Mouse (Mus musculus): Measurements from ENCODE around the gene Atf1. TPM values are rescaled to one million over a fixed set of nuclear protein-coding genes. Genes with fewer than 3 reads are reported as not detected.
"Not testable (repeated sequence)": the region's sequence is repeated elsewhere in the genome, so short reads cannot be mapped to it uniquely, and the experiment has no call there.

The Atf1 gene
- total RNA-seq, 2 experiments from 2014 or later, result 32.9 to 87.7 TPM

- no peak for ATAC-seq (replicated peaks; ENCODE audit: low FRiP score, poor library complexity, severe bottlenecking)
These were observed 23.6 kb downstream of the Atf1 start for GRCm38 (mm10) chr15:100251153-100251780.

- ATAC-seq (replicated peaks; ENCODE audit: low FRiP score, poor library complexity, severe bottlenecking), result no peak
These were observed 28.8 kb downstream of the Atf1 start for GRCm38 (mm10) chr15:100256386-100256785.

GRCm38 (mm10) chr15:100257305-100257704 is 29.7 kb downstream of the Atf1 start:
- ATAC-seq (replicated peaks; ENCODE audit: low FRiP score, poor library complexity, severe bottlenecking), result no peak

- ATAC-seq (replicated peaks; ENCODE audit: low FRiP score, poor library complexity, severe bottlenecking), result no peak
These were observed 31.2 kb downstream of the Atf1 start for GRCm38 (mm10) chr15:100258646-100259425.

GRCm38 (mm10) chr15:100260351-100260750 is 32.7 kb downstream of the Atf1 start:
- ATAC-seq (replicated peaks; ENCODE audit: low FRiP score, poor library complexity, severe bottlenecking), result not testable (repeated sequence)

GRCm38 (mm10) chr15:100263246-100263905 is 35.8 kb downstream of the Atf1 start:
- ATAC-seq (replicated peaks; ENCODE audit: low FRiP score, poor library complexity, severe bottlenecking), result 0 out of 2 replicates have a peak, but pooled peaks have one; percentile 55

GRCm38 (mm10) chr15:100265586-100266325 is 38.1 kb downstream of the Atf1 start:
- ATAC-seq (replicated peaks; ENCODE audit: low FRiP score, poor library complexity, severe bottlenecking), result no peak

GRCm38 (mm10) chr15:100268916-100269315 is 41.3 kb downstream of the Atf1 start:
- ATAC-seq (replicated peaks; ENCODE audit: low FRiP score, poor library complexity, severe bottlenecking), result no peak

GRCm38 (mm10) chr15:100269776-100270175 is 42.2 kb downstream of the Atf1 start:
- no peak for ATAC-seq (replicated peaks; ENCODE audit: low FRiP score, poor library complexity, severe bottlenecking)

- ATAC-seq (replicated peaks; ENCODE audit: low FRiP score, poor library complexity, severe bottlenecking), result not testable (repeated sequence)
These were observed 43.0 kb downstream of the Atf1 start for GRCm38 (mm10) chr15:100270609-100271008.

GRCm38 (mm10) chr15:100271411-100271810 is 43.8 kb downstream of the Atf1 start:
- no peak for ATAC-seq (replicated peaks; ENCODE audit: low FRiP score, poor library complexity, severe bottlenecking)

GRCm38 (mm10) chr15:100273791-100274308 is 46.2 kb downstream of the Atf1 start:
- not testable (repeated sequence) for ATAC-seq (replicated peaks; ENCODE audit: low FRiP score, poor library complexity, severe bottlenecking)

- no peak for ATAC-seq (replicated peaks; ENCODE audit: low FRiP score, poor library complexity, severe bottlenecking)
These were observed 47.4 kb downstream of the Atf1 start for GRCm38 (mm10) chr15:100274790-100275559.

- no peak for ATAC-seq (replicated peaks; ENCODE audit: low FRiP score, poor library complexity, severe bottlenecking)
These were observed 48.8 kb downstream of the Atf1 start for GRCm38 (mm10) chr15:100276403-100276802.

- ATAC-seq (replicated peaks; ENCODE audit: low FRiP score, poor library complexity, severe bottlenecking), result no peak
These were observed 50.0 kb downstream of the Atf1 start for GRCm38 (mm10) chr15:100277586-100277985.

- no peak for ATAC-seq (replicated peaks; ENCODE audit: low FRiP score, poor library complexity, severe bottlenecking)
These were observed 53.0 kb downstream of the Atf1 start, which contains the start of gene Tmprss12 for GRCm38 (mm10) chr15:100280626-100281025. Gene Tmprss12, plus strand, starts transcription at chr15:100280837.

GRCm38 (mm10) chr15:100288980-100289379 is 61.4 kb downstream of the Atf1 start:
- no peak for ATAC-seq (replicated peaks; ENCODE audit: low FRiP score, poor library complexity, severe bottlenecking)

GRCm38 (mm10) chr15:100290858-100291257 is 63.2 kb downstream of the Atf1 start:
- no peak for ATAC-seq (replicated peaks; ENCODE audit: low FRiP score, poor library complexity, severe bottlenecking)

GRCm38 (mm10) chr15:100292326-100292725 is 64.7 kb downstream of the Atf1 start:
- ATAC-seq (replicated peaks; ENCODE audit: low FRiP score, poor library complexity, severe bottlenecking), result no peak

Data from erythroblast, adult 5-6 weeks (primary cell).